Mouse (Mus musculus) brain, adult 10 weeks (tissue): ENCODE measurements around the gene Ubxn4. TPM values are rescaled to one million over a fixed set of nuclear protein-coding genes. Genes with fewer than 3 reads are reported as not detected.

Experiments
- polyA plus RNA-seq: library from polyadenylated mRNA; stranded (reverse); fragments of 350-450 nt; fragmentation: Illumina TruSeq; extraction: RNeasy Lipid Tissue Mini Kit (QIAGEN cat#74804); gene quantifications from one replicate; pipeline ENCODE4 v1.2.3, GENCODE M21; 2015; ENCODE audit warnings: low read depth, low replicate concordance

The Ubxn4 gene
- 43.7 TPM for polyA plus RNA-seq

DNA sequence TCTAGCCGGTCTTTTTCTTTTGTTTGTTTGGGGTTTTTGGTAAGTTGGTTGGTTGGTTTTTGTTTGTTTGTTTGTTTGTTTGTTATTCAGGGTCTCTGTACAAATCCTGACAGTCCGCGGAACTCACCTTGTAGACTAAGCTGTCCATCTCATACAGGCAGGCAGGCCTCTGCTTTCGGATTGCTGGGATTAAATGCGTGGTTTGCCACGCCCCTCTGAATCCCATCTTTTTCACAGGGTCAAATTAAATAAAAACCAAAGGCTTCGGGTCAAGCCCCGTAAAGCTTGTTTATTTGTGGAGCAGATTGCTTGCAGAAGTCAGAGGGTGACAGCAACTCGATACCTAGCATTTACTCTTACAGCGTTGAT lies at the start of gene Ubxn4:
Gene Ubxn4, plus strand, starts transcription at position 338 of the 369 bp plus-strand sequence.

DNA sequence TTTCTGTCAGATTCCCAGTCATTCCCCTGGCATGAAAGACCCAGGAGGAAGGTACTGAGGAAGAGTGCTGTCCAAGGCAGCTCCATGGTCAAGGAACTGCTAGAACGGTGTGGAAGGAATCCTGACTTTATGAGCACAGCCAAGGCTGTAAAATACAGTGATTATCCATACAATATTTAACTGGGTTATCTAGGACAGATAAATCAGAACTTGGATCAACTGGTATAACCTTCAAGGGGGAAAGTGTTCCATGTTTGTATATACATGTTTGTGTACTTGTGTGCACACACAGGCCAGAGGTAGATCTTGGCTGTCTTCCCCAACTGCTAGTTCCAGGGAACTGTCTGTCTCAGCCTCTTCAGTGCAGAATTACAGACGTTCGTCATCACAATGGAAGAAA lies 84.5 kb downstream of the Ubxn4 start, which contains the start of gene Lct:
Gene Lct, minus strand, starts transcription at position 101 of the 400 bp plus-strand sequence.

Other genes with a start within 250 kb of the Ubxn4 start
- gene Zranb3, start 140.9 kb upstream of the Ubxn4 start, polyA plus RNA-seq, result 4.2 TPM
- gene R3hdm1, start 140.7 kb upstream of the Ubxn4 start, polyA plus RNA-seq, result 249 TPM
- 1.9 TPM for gene Lct, start 84.4 kb downstream of the Ubxn4 start, polyA plus RNA-seq
- gene Mcm6, start 115.7 kb downstream of the Ubxn4 start, polyA plus RNA-seq, result 5.4 TPM
- gene Dars, start 173.4 kb downstream of the Ubxn4 start, polyA plus RNA-seq, result 72.2 TPM